Mouse (Mus musculus): ENCODE data around the gene Pfkm.

DNA sequence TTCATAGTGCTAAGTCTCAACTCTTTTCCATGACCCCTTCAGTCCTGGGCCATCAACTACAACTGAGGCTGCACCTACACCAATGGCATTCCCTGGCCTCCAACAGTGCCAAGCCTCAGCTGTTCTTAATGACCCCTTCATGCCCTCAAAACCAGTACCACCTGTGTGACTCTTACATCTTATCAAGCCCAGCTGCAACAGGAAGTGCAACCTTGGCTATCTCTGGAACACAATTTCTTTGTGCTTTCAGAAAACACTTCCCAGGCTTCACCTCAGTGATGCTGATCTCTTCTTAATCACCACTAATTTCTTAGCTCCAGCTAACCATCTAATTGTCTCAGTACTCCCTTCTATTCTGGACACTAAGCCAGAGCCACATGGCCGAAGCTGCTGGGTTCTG is 3.5 kb upstream of the Pfkm start:
- TF ChIP-seq CTCF (IDR thresholded peaks at IDR 0.05; ENCODE audit: extremely low read depth, insufficient read length, insufficient replicate concordance, low read depth, low read length) (no peak), POLR2A (IDR thresholded peaks at IDR 0.05; ENCODE audit: low read depth, low read length) (no peak)

Measured in small intestine, adult 2 months (tissue).